Mouse (Mus musculus): Measurements from ENCODE around the gene Fbxl8. TPM values are rescaled to one million over a fixed set of nuclear protein-coding genes. Genes with fewer than 3 reads are reported as not detected.
A peak's percentile ranks its signal among the peaks of the same experiment; 100 is the strongest.

Gene Fbxl8
- polyA plus RNA-seq, 1 experiment from 2014 or later = 2.6 TPM

- Histone ChIP-seq H3K4me1 (replicated peaks) (0 out of 2 replicates have a peak, but pooled peaks cover 9% of the 10 kb centered on the region), H3K27ac (ENCODE audit: poor library complexity, severe bottlenecking) (no peak overlapping the region), H3K36me3 (peaks cover 45% of the 10 kb centered on the region), H3K9me3 (replicated peaks) (no peaks in the 10 kb centered on the region), H3K9ac (no peak overlapping the region), H3K27me3 (replicated peaks) (no peaks in the 10 kb centered on the region), H3K4me2 (no peak overlapping the region), H3K4me3 (no peak overlapping the region)
- ATAC-seq (ENCODE audit: insufficient number of reproducible peaks, low FRiP score) = no peak
- 78% methylated on average over 1 of the region's 1 CpGs for WGBS
Observed at GRCm38 (mm10) chr8:105235206-105235605, 29.2 kb upstream of the Fbxl8 start.

DNA sequence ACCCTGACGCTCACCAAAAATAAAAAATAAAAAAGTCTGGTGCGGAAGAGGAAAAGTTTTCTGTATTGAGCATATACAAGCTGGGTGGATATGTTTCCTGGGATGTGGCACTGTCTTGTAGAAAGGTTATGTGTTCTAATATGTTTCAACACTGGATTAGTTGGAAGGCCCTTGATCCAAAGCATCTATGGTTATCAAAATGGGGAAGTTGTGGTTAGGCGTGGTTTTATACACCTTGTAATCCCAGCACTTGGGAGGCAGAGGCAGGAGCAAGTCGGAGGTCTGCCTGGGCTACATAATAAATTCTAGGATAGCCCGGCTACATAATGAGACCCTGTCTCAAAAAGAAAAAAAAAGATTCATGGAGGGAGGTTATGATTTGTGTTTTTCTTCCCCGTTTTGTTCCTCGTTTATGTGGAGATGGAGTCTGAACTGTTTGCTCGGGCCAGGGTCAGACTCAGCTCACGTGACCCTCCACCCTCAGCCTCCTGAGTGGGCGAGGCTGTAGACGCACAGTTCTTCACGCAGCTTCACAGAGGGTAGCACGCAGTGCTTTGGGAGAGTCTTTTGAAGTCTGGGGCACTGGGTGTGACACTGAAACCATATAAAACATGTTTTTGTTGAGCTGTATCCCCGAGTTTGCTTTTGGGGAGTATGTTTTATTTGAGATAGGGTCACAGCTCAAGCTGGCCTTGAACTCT lies 26.9 kb upstream of the Fbxl8 start:
- Histone ChIP-seq H3K27me3 (replicated peaks) (no peaks in the 10 kb centered on the region), H3K9me3 (replicated peaks) (no peaks in the 10 kb centered on the region), H3K4me2 (no peak overlapping the region), H3K9ac (no peak overlapping the region), H3K4me1 (replicated peaks) (no peaks in the 10 kb centered on the region), H3K27ac (ENCODE audit: poor library complexity, severe bottlenecking) (no peak overlapping the region), H3K4me3 (no peak overlapping the region), H3K36me3 (peaks cover 57% of the 10 kb centered on the region)
- no peak for ATAC-seq (ENCODE audit: insufficient number of reproducible peaks, low FRiP score)
- whole genome bisulfite sequencing = 87% methylated on average over 14 of the region's 14 CpGs

DNA sequence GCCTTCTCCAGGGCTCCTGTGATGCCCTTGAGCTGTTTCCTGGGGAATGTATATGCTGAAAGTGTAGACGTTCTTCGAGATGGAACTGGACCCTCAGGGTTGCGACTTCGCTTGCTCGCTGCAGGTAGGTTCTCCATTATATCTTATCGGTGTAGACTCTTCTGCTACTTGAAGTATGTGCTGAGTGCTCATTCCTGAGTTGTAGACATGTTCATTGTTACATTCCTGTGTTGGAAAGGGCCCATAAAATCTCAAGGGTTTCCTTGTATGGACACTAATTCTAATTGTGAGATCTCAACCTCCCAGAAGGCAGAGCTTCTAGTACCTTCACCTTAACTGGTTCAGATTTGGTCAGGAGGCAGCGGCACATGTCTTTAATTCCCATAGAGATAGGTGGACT lies 23.4 kb upstream of the Fbxl8 start:
- 90% methylated on average over 7 of the region's 7 CpGs for WGBS
- Histone ChIP-seq H3K9me3 (replicated peaks) (no peaks in the 10 kb centered on the region), H3K4me1 (replicated peaks) (no peaks in the 10 kb centered on the region), H3K27ac (ENCODE audit: poor library complexity, severe bottlenecking) (no peak overlapping the region), H3K9ac (no peak overlapping the region), H3K36me3 (peaks cover 50% of the 10 kb centered on the region), H3K4me2 (no peak overlapping the region), H3K27me3 (replicated peaks) (no peaks in the 10 kb centered on the region), H3K4me3 (no peak overlapping the region)
- no peak for ATAC-seq (ENCODE audit: insufficient number of reproducible peaks, low FRiP score)

- H3K27me3 ChIP-seq (replicated peaks) = peaks cover 14% of the 10 kb centered on the region
- no peak overlapping the region for H3K4me3 ChIP-seq
- WGBS = 91% methylated on average over 6 of the region's 6 CpGs
- peaks cover 55% of the 10 kb centered on the region for H3K36me3 ChIP-seq
- ATAC-seq (ENCODE audit: insufficient number of reproducible peaks, low FRiP score) = no peak
- H3K4me1 ChIP-seq (replicated peaks) = peaks cover 26% of the 10 kb centered on the region
- H3K9ac ChIP-seq = no peak overlapping the region
- H3K4me2 ChIP-seq = no peak overlapping the region
- no peak overlapping the region for H3K27ac ChIP-seq (ENCODE audit: poor library complexity, severe bottlenecking)
- no peaks in the 10 kb centered on the region for H3K9me3 ChIP-seq (replicated peaks)
Observed at GRCm38 (mm10) chr8:105251954-105252353, 12.5 kb upstream of the Fbxl8 start.

- ATAC-seq (ENCODE audit: insufficient number of reproducible peaks, low FRiP score) = no peak
- no peak overlapping the region for H3K27ac ChIP-seq (ENCODE audit: poor library complexity, severe bottlenecking)
- H3K27me3 ChIP-seq (replicated peaks) = peaks cover 21% of the 10 kb centered on the region
- H3K4me1 ChIP-seq (replicated peaks) = peaks cover 26% of the 10 kb centered on the region
- no peak overlapping the region for H3K4me3 ChIP-seq
- 60% methylated on average over 10 of the region's 10 CpGs for WGBS
- H3K9me3 ChIP-seq (replicated peaks) = no peaks in the 10 kb centered on the region
- H3K9ac ChIP-seq = no peak overlapping the region; the same call in 1 of the 2 replicates
- H3K36me3 ChIP-seq = peaks cover 49% of the 10 kb centered on the region
- H3K4me2 ChIP-seq = no peak overlapping the region; the same call in 1 of the 2 replicates
Observed at GRCm38 (mm10) chr8:105252680-105253537, 11.5 kb upstream of the Fbxl8 start.

- no peak overlapping the region for H3K9ac ChIP-seq
- peaks cover 29% of the 10 kb centered on the region for H3K4me1 ChIP-seq (replicated peaks)
- peak overlapping the region; percentile 99 for H3K4me2 ChIP-seq
- peaks cover 30% of the 10 kb centered on the region for H3K27me3 ChIP-seq (replicated peaks)
- 47% methylated on average over 20 of the region's 20 CpGs for WGBS
- peak overlapping the region; percentile 69 for H3K4me3 ChIP-seq
- H3K27ac ChIP-seq (ENCODE audit: poor library complexity, severe bottlenecking) = no peak overlapping the region
- H3K9me3 ChIP-seq (replicated peaks) = no peaks in the 10 kb centered on the region
- 0 out of 2 replicates have a peak, but pooled peaks have one; percentile 5 for ATAC-seq (ENCODE audit: insufficient number of reproducible peaks, low FRiP score)
- H3K36me3 ChIP-seq = peaks cover 40% of the 10 kb centered on the region
Observed at GRCm38 (mm10) chr8:105253766-105254151, 10.7 kb upstream of the Fbxl8 start.

GRCm38 (mm10) chr8:105254152-105254965 lies 10.1 kb upstream of the Fbxl8 start:
- Histone ChIP-seq H3K9ac (peak overlapping the region; percentile 81), H3K9me3 (replicated peaks) (no peaks in the 10 kb centered on the region), H3K4me1 (replicated peaks) (peaks cover 35% of the 10 kb centered on the region), H3K36me3 (peaks cover 34% of the 10 kb centered on the region), H3K4me2 (peak overlapping the region; percentile 99), H3K4me3 (peak overlapping the region; percentile 69), H3K27me3 (replicated peaks) (peaks cover 36% of the 10 kb centered on the region), H3K27ac (ENCODE audit: poor library complexity, severe bottlenecking) (peak overlapping the region; percentile 48)
- peak; percentile 84 for ATAC-seq (ENCODE audit: insufficient number of reproducible peaks, low FRiP score)
- under 1% methylated on average over 73 of the region's 74 CpGs for WGBS

GRCm38 (mm10) chr8:105254966-105255350 lies 9.5 kb upstream of the Fbxl8 start, which contains the start of gene B3gnt9:
B3gnt9 (minus strand) TSS chr8:105255153.
- H3K27ac ChIP-seq (ENCODE audit: poor library complexity, severe bottlenecking) = peak within 1 kb of the TSS; percentile 48
- WGBS = 3% methylated on average over 14 of the region's 14 CpGs
- H3K27me3 ChIP-seq (replicated peaks) = peaks cover 42% of the 10 kb centered on the region
- H3K4me1 ChIP-seq (replicated peaks) = peaks cover 41% of the 10 kb centered on the region
- H3K9ac ChIP-seq = peak within 1 kb of the TSS; percentile 81
- ATAC-seq (ENCODE audit: insufficient number of reproducible peaks, low FRiP score) = peak; percentile 73
- peaks cover 29% of the 10 kb centered on the region for H3K36me3 ChIP-seq
- no peaks in the 10 kb centered on the region for H3K9me3 ChIP-seq (replicated peaks)
- H3K4me2 ChIP-seq = peak within 1 kb of the TSS; percentile 99
- peak within 1 kb of the TSS; percentile 69 for H3K4me3 ChIP-seq

GRCm38 (mm10) chr8:105257318-105258114 lies 6.9 kb upstream of the Fbxl8 start:
- no peak overlapping the region for H3K4me3 ChIP-seq

More at GRCm38 (mm10) chr8:105257318-105258114, 6.9 kb upstream of the Fbxl8 start:
- Histone ChIP-seq H3K4me1 (replicated peaks) (peaks cover 45% of the 10 kb centered on the region), H3K27ac (ENCODE audit: poor library complexity, severe bottlenecking) (no peak overlapping the region), H3K27me3 (replicated peaks) (peaks cover 64% of the 10 kb centered on the region), H3K9ac (no peak overlapping the region), H3K9me3 (replicated peaks) (0 out of 2 replicates have a peak, but pooled peaks cover 4% of the 10 kb centered on the region), H3K36me3 (peaks cover 4% of the 10 kb centered on the region; the same call in 1 of the 2 replicates), H3K4me2 (no peak overlapping the region)
- WGBS = 62% methylated on average over 7 of the region's 7 CpGs
- ATAC-seq (ENCODE audit: insufficient number of reproducible peaks, low FRiP score) = no peak
